Mouse (Mus musculus): Measurements from ENCODE around the gene Adamts6. TPM values are rescaled to one million over a fixed set of nuclear protein-coding genes. Genes with fewer than 3 reads are reported as not detected.

The Adamts6 gene
- polyA plus RNA-seq, 1 experiment from 2014 or later, result 0.96 TPM

- H3K27me3 ChIP-seq (replicated peaks), result no peaks in the 10 kb centered on the region
- H3K4me1 ChIP-seq, result peaks cover 18% of the 10 kb centered on the region
- H3K27ac ChIP-seq (replicated peaks), result peak overlapping the region; percentile 87
- 35% methylated on average over 14 of the region's 14 CpGs for WGBS
- H3K9me3 ChIP-seq (replicated peaks), result no peaks in the 10 kb centered on the region
- peak overlapping the region; percentile 67 for H3K4me2 ChIP-seq
- no peaks in the 10 kb centered on the region for H3K36me3 ChIP-seq
- ATAC-seq (ENCODE audit: low FRiP score), result peak; percentile 56; the same call in 1 of the 2 replicates
- peak overlapping the region; percentile 40; the same call in 1 of the 2 replicates for H3K4me3 ChIP-seq (replicated peaks)
- no peak overlapping the region for H3K9ac ChIP-seq (replicated peaks)
Measured at GRCm38 (mm10) chr13:104519006-104519695, 231.5 kb downstream of the Adamts6 start.

- H3K36me3 ChIP-seq, result no peaks in the 10 kb centered on the region
- H3K4me2 ChIP-seq, result no peak overlapping the region
- ATAC-seq (ENCODE audit: low FRiP score), result no peak
- H3K27me3 ChIP-seq (replicated peaks), result no peaks in the 10 kb centered on the region
- 96% methylated on average over 4 of the region's 4 CpGs for WGBS
- no peaks in the 10 kb centered on the region for H3K9me3 ChIP-seq (replicated peaks)
- H3K9ac ChIP-seq (replicated peaks), result no peak overlapping the region
- no peak overlapping the region for H3K27ac ChIP-seq (replicated peaks)
- no peak overlapping the region for H3K4me3 ChIP-seq (replicated peaks)
- peaks cover 18% of the 10 kb centered on the region for H3K4me1 ChIP-seq
Measured at GRCm38 (mm10) chr13:104519981-104520380, 232.3 kb downstream of the Adamts6 start.

- Histone ChIP-seq H3K36me3 (no peaks in the 10 kb centered on the region), H3K9me3 (replicated peaks) (no peaks in the 10 kb centered on the region), H3K4me3 (replicated peaks) (no peak overlapping the region), H3K27me3 (replicated peaks) (no peaks in the 10 kb centered on the region), H3K4me2 (no peak overlapping the region), H3K9ac (replicated peaks) (no peak overlapping the region), H3K4me1 (peaks cover 18% of the 10 kb centered on the region), H3K27ac (replicated peaks) (no peak overlapping the region)
- ATAC-seq (ENCODE audit: low FRiP score), result no peak
- 81% methylated on average over 3 of the region's 3 CpGs for WGBS
Measured at GRCm38 (mm10) chr13:104520461-104520860, 232.8 kb downstream of the Adamts6 start.

GRCm38 (mm10) chr13:104521532-104521931, 233.9 kb downstream of the Adamts6 start:
- Histone ChIP-seq H3K27ac (replicated peaks) (no peak overlapping the region), H3K9me3 (replicated peaks) (no peaks in the 10 kb centered on the region), H3K4me2 (no peak overlapping the region), H3K4me3 (replicated peaks) (no peak overlapping the region), H3K9ac (replicated peaks) (no peak overlapping the region), H3K4me1 (peaks cover 18% of the 10 kb centered on the region), H3K27me3 (replicated peaks) (no peaks in the 10 kb centered on the region), H3K36me3 (no peaks in the 10 kb centered on the region)
- WGBS, result 94% methylated on average over 2 of the region's 2 CpGs
- ATAC-seq (ENCODE audit: low FRiP score), result no peak

GRCm38 (mm10) chr13:104525656-104526055, 238.0 kb downstream of the Adamts6 start:
- H3K9ac ChIP-seq (replicated peaks), result no peak overlapping the region
- no peaks in the 10 kb centered on the region for H3K4me1 ChIP-seq
- ATAC-seq (ENCODE audit: low FRiP score), result no peak

GRCm38 (mm10) chr13:104529238-104529637, 241.6 kb downstream of the Adamts6 start:
- no peaks in the 10 kb centered on the region for H3K27me3 ChIP-seq (replicated peaks)
- no peak overlapping the region for H3K27ac ChIP-seq (replicated peaks)
- H3K9ac ChIP-seq (replicated peaks), result no peak overlapping the region
- ATAC-seq (ENCODE audit: low FRiP score), result no peak
- no peak overlapping the region for H3K4me3 ChIP-seq (replicated peaks)
- H3K4me2 ChIP-seq, result no peak overlapping the region
- no peaks in the 10 kb centered on the region for H3K36me3 ChIP-seq
- no peaks in the 10 kb centered on the region for H3K9me3 ChIP-seq (replicated peaks)
- H3K4me1 ChIP-seq, result no peaks in the 10 kb centered on the region

More at GRCm38 (mm10) chr13:104525656-104526055, 238.0 kb downstream of the Adamts6 start:
- Histone ChIP-seq H3K4me2 (no peak overlapping the region), H3K4me3 (replicated peaks) (no peak overlapping the region), H3K9me3 (replicated peaks) (no peaks in the 10 kb centered on the region), H3K27ac (replicated peaks) (no peak overlapping the region), H3K36me3 (no peaks in the 10 kb centered on the region), H3K27me3 (replicated peaks) (no peaks in the 10 kb centered on the region)
- 45% methylated on average over 4 of the region's 4 CpGs for WGBS

GRCm38 (mm10) chr13:104531841-104532240, 244.2 kb downstream of the Adamts6 start:
- no peak overlapping the region for H3K27ac ChIP-seq (replicated peaks)
- no peaks in the 10 kb centered on the region for H3K27me3 ChIP-seq (replicated peaks)
- H3K4me2 ChIP-seq, result no peak overlapping the region
- WGBS, result 89% methylated on average over 8 of the region's 8 CpGs
- H3K4me1 ChIP-seq, result no peaks in the 10 kb centered on the region
- H3K4me3 ChIP-seq (replicated peaks), result no peak overlapping the region
- no peak for ATAC-seq (ENCODE audit: low FRiP score)
- no peaks in the 10 kb centered on the region for H3K36me3 ChIP-seq
- no peaks in the 10 kb centered on the region for H3K9me3 ChIP-seq (replicated peaks)
- no peak overlapping the region for H3K9ac ChIP-seq (replicated peaks)

- no peak overlapping the region for H3K27ac ChIP-seq (replicated peaks)
- no peaks in the 10 kb centered on the region for H3K4me1 ChIP-seq
- H3K4me2 ChIP-seq, result no peak overlapping the region
- H3K9ac ChIP-seq (replicated peaks), result no peak overlapping the region
- no peaks in the 10 kb centered on the region for H3K36me3 ChIP-seq
- no peak for ATAC-seq (ENCODE audit: low FRiP score)
- H3K9me3 ChIP-seq (replicated peaks), result no peaks in the 10 kb centered on the region
- 97% methylated on average over 7 of the region's 7 CpGs for WGBS
- H3K4me3 ChIP-seq (replicated peaks), result no peak overlapping the region
- no peaks in the 10 kb centered on the region for H3K27me3 ChIP-seq (replicated peaks)
Measured at GRCm38 (mm10) chr13:104532723-104533122, 245.1 kb downstream of the Adamts6 start.

GRCm38 (mm10) chr13:104533806-104534495, 246.3 kb downstream of the Adamts6 start:
- H3K27me3 ChIP-seq (replicated peaks), result no peaks in the 10 kb centered on the region
- no peaks in the 10 kb centered on the region for H3K9me3 ChIP-seq (replicated peaks)
- no peak overlapping the region for H3K4me2 ChIP-seq
- WGBS, result 81% methylated on average over 7 of the region's 7 CpGs
- no peak overlapping the region for H3K4me3 ChIP-seq (replicated peaks)
- no peak overlapping the region for H3K27ac ChIP-seq (replicated peaks)
- H3K4me1 ChIP-seq, result no peaks in the 10 kb centered on the region
- no peak overlapping the region for H3K9ac ChIP-seq (replicated peaks)
- no peak for ATAC-seq (ENCODE audit: low FRiP score)
- H3K36me3 ChIP-seq, result no peaks in the 10 kb centered on the region

- no peaks in the 10 kb centered on the region for H3K36me3 ChIP-seq
- peaks cover 7% of the 10 kb centered on the region; the same call in 1 of the 2 replicates for H3K4me1 ChIP-seq
- no peaks in the 10 kb centered on the region for H3K27me3 ChIP-seq (replicated peaks)
- ATAC-seq (ENCODE audit: low FRiP score), result 0 out of 2 replicates have a peak, but pooled peaks have one; percentile 41
- no peak overlapping the region for H3K9ac ChIP-seq (replicated peaks)
- 0 out of 2 replicates have a peak overlapping the region, but pooled peaks have one; percentile 22 for H3K4me2 ChIP-seq
- no peaks in the 10 kb centered on the region for H3K9me3 ChIP-seq (replicated peaks)
- WGBS, result 37% methylated on average over 7 of the region's 7 CpGs
- H3K4me3 ChIP-seq (replicated peaks), result no peak overlapping the region
- H3K27ac ChIP-seq (replicated peaks), result no peak overlapping the region
Measured at GRCm38 (mm10) chr13:104540861-104541398, 253.3 kb downstream of the Adamts6 start.

GRCm38 (mm10) chr13:104542123-104542758, 254.6 kb downstream of the Adamts6 start:
- Histone ChIP-seq H3K27ac (replicated peaks) (no peak overlapping the region), H3K4me2 (no peak overlapping the region), H3K9me3 (replicated peaks) (no peaks in the 10 kb centered on the region), H3K27me3 (replicated peaks) (no peaks in the 10 kb centered on the region), H3K9ac (replicated peaks) (no peak overlapping the region), H3K36me3 (no peaks in the 10 kb centered on the region), H3K4me1 (peaks cover 7% of the 10 kb centered on the region; the same call in 1 of the 2 replicates), H3K4me3 (replicated peaks) (no peak overlapping the region)
- WGBS, result 79% methylated on average over 10 of the region's 10 CpGs
- ATAC-seq (ENCODE audit: low FRiP score), result no peak

Measured in neural tube, embryonic 15.5 days (tissue).